Mouse (Mus musculus) testis, adult 2 months (tissue): ENCODE measurements at regions not wholly inside any gene's neighbourhood (a gene's known extent, or its start where the extent isn't known, plus 50 kb on each side); places are given as distances from the start of the nearest gene placed in this dataset.

ENCODE experiments used
- CTCF ChIP-seq: fragments of 200-500 bp; IDR thresholded peaks from 2 replicates; pipeline ENCODE4 v1.5.1; 2012; ENCODE audit warnings: low read depth, mild to moderate bottlenecking, inconsistent platforms, low read length, moderate library complexity; ENCODE audit not compliant: control insufficient read depth, insufficient read depth, insufficient replicate concordance
- POLR2A ChIP-seq: fragments of 200-500 bp; IDR thresholded peaks from 2 replicates; pipeline ENCODE4 v1.6.1; 2012; ENCODE audit warnings: low read depth, mild to moderate bottlenecking, inconsistent platforms, low read length, moderate library complexity; ENCODE audit not compliant: control insufficient read depth

- no peak for TF ChIP-seq CTCF
- TF ChIP-seq POLR2A, result no peak
Observed at GRCm38 (mm10) chr15:11701246-11701645, 205.8 kb downstream of the Npr3 start.
